Mouse (Mus musculus) brain, embryonic 14.5 days (tissue): ENCODE measurements at regions not wholly inside any gene's neighbourhood (a gene's known extent, or its start where the extent isn't known, plus 50 kb on each side); places are given as distances from the start of the nearest gene placed in this dataset.

Experiments
- DNase-seq: peaks from one replicate; pipeline ENCODE4 v3.0.0-alpha.2; 2011; ENCODE audit warnings: low read depth
- CTCF ChIP-seq: fragments of 200-500 bp; IDR thresholded peaks from 2 replicates; pipeline ENCODE4 v1.5.1; 2012; ENCODE audit warnings: inconsistent platforms, mild to moderate bottlenecking, moderate library complexity, borderline replicate concordance; ENCODE audit not compliant: insufficient read depth, insufficient read length; ENCODE audit errors: extremely low read depth
- POLR2A ChIP-seq: fragments of 200-500 bp; IDR thresholded peaks from 2 replicates; pipeline ENCODE4 v1.6.1; 2012; ENCODE audit warnings: mild to moderate bottlenecking, inconsistent platforms, borderline replicate concordance; ENCODE audit not compliant: poor library complexity, insufficient read depth, insufficient read length, severe bottlenecking; ENCODE audit errors: extremely low read depth

DNA sequence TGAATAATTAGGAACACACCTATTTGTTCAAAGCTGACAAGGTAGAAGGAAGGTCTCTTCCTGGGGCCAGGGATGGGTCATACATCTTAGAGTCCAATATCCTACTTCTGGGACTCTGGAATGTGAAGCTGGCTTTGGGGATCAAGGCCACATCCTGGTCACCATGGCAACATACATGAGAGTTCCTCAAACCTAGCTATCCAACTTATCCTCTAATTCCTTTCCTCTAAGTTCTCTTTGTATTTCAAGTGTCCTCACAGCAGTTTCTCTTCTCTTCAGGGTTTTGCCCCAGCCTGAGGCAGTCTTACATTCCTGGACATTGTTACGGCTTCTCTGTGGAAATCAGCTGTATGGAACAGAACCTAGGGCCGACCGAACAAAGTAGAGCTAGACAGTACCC is 97.0 kb upstream of the Nxt1 start:
- no peak for DNase-seq
- no peak for TF ChIP-seq CTCF
- TF ChIP-seq POLR2A: no peak

DNA sequence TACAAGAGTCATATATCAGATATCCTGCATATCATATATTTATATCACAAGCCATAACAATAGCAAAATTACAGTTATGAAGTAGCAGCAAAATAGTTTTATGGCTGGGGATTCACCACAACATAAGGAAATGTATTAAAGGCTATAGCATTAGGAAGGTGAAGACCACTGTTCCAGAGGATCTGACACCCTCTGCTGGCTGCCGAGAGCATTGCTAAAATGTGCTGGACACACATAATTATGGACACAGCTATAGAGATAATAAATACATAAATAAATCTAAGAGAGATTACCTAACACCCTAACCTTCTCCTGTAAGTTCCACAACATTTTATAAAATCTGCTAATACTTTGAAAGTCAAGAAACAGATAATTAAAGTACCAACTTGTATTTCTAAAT is 100.2 kb upstream of the Nxt1 start:
- DNase-seq: peak; percentile 55
- TF ChIP-seq POLR2A (no peak), CTCF (peak; percentile 66; the same call in 1 of the 2 replicates)

DNA sequence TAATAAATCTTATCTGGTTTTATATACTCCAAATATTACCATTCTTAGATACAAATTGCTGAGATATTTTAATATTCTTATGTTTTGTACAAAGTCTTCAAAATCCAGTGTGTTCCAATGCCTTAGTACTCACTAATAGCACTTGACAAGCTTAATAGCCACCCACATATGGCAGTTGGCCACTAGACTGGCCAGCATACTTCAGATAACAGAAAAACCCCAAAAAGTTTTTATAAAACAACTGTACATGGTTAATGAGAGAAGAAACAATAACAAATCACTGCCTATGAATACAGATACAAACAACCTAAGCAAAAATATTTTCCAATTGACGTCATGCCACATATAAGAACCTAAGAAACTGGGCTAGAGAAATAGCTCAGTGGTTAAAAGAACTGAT is 100.8 kb upstream of the Nxt1 start:
- TF ChIP-seq POLR2A: no peak
- TF ChIP-seq CTCF: no peak
- DNase-seq: no peak

DNA sequence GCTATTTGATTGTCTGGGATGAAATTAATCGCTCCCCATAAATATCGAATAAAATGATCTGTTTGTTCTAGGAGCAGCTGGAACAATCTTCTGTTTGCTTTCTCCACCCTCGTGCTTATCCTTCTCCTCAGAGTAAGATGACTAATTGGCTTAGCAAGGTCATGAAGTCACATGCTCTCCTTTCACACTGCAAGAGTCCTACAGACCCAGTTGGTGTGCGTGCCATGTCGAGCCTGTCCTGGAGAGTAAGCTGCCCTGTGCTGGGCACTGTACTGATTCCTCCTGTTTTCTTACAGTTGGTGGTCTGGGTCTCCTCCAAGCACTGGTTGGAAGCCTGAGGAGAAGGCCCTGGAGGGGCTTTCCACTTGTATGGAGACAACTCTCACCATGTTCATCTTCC is 101.4 kb upstream of the Nxt1 start:
- TF ChIP-seq POLR2A: no peak
- no peak for TF ChIP-seq CTCF
- DNase-seq: no peak

GRCm38 (mm10) chr2:148567930-148568481 is 104.4 kb upstream of the Nxt1 start:
- no peak for TF ChIP-seq POLR2A
- no peak for TF ChIP-seq CTCF
- DNase-seq: no peak

DNA sequence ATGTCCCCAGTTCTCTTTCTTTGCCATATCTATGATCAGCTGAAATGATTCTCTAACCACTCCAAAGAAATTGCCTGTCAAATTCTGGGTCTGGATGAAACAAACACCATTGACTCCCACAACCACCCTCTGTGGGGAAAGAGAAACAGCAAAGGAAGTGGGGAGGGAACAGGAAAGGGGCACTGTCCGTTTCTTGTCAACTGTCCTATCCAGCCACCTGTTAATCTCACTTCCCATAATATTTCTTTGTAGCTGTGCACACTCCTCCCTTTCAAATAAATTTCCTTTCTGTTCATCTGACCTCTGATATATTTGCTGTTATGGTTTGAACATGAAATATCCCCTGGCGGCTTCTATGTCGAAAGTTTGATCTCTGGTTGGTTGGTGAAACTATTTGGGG is 109.0 kb upstream of the Nxt1 start:
- DNase-seq: no peak
- no peak for TF ChIP-seq CTCF
- no peak for TF ChIP-seq POLR2A

DNA sequence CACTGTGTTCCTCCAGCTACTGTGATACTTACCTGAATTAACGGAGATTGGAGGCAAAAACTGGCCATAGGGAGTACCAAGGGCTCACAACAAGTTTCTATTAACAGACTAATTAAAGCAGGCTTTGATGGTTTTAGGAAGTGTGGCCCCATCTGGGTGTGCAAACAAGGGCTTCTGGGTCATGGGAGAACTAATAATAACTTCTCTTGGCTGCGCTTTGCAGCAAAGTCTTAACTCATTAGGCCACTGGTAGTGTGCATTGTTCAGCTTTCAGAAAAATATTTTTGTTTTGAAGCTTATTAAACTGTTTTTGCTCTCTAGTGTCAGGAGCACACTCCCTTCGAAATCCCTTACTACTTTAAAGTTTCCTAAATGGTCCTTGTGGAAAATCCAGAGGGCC is 110.4 kb upstream of the Nxt1 start:
- TF ChIP-seq CTCF: no peak
- no peak for TF ChIP-seq POLR2A
- no peak for DNase-seq

DNA sequence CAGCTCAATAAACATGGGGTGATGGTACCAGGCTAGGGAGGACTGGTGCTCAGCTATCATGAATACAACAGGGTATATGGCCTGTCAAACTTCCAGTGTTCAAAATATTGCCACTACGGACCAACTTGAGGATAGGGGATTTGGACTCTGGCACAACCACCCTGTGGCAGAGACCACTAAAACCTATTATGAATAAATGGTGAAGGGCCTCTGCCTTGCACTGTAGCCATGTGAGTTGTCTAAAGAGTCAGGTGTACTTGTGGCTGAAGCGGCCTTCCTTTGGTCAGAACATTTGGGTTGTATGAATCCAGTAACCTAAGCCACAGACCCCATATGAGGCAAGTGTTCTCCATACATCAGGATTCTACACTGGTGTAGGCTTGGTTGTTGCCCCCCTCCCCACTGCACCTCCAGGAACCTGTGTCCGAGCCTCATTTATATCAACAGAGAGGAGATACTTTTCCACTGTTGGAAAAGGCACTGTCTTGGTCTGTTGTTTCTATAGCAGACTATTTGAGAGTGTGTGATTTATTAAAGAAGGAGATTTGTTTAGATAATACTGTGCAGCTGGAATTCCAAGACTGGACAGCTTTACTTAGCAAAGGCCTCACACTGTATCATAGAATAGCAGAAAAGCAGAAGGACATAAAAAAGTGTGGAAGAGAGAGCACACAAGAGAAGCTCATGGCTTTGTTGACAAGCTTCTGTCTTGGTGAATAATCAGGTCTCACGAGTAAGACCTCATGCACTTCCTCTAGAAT is 112.2 kb upstream of the Nxt1 start:
- no peak for DNase-seq
- TF ChIP-seq CTCF (no peak), POLR2A (no peak)

DNA sequence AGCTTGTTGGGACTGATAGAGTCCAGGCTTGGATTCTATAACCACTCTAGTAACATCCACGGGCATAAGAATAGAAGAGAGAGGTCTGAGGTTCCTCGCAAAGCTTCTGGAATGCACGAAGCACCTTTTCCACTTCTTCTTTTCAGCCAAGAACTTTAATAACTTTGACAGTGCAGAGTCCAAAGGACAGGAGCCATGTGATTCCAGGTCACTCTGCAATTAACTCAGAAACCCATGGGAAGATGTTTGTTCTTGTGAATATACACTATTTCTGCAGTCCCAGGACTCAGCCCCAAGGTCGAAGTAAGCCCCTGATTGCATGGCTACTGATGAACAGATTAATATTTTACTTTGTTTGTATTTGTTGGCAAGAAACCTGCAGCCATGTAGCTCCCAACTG is 113.0 kb upstream of the Nxt1 start:
- no peak for TF ChIP-seq CTCF
- TF ChIP-seq POLR2A: no peak
- no peak for DNase-seq

DNA sequence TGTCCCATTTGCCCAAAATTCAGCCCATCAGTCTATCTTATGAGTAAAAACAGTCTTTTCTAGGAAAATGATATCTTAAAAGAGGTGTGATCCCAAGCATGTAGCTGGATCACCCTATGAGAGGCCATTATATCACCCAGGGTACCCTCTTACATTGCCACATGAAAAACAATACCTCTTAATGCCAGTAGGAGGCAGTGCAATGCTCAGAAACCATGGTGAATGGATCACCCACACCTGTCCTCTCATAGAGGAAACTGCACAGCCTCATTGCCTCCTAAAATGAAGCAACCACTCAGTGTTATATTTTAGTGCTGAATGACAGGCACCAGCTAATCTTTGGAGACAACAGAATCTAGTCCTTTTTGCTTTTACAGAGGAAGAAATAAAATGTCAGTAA is 114.0 kb upstream of the Nxt1 start:
- 0 out of 2 replicates have a peak, but pooled peaks have one; percentile 3 for TF ChIP-seq CTCF
- no peak for TF ChIP-seq POLR2A
- no peak for DNase-seq

DNA sequence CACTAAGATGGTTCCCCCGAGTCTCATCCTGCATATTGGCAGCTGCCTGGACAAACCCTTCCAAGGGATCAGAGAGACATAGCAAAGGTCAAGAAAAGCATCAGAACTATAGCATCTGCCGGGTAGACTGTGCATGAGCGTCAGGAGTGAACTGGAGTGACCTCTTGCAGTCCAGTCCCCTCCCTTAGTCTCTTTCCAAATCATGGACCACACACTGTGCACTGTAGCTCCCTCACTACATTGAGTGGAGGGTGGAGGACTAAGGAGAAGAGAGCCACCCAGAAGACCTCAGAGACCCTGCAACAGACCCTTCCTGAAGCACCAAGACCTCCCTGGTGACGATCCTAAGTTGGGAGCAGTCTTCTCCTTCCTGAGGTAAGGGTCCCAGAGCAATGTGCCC is 107.8 kb upstream of the Cd93 start:
- no peak for TF ChIP-seq POLR2A
- no peak for TF ChIP-seq CTCF
- DNase-seq: no peak

DNA sequence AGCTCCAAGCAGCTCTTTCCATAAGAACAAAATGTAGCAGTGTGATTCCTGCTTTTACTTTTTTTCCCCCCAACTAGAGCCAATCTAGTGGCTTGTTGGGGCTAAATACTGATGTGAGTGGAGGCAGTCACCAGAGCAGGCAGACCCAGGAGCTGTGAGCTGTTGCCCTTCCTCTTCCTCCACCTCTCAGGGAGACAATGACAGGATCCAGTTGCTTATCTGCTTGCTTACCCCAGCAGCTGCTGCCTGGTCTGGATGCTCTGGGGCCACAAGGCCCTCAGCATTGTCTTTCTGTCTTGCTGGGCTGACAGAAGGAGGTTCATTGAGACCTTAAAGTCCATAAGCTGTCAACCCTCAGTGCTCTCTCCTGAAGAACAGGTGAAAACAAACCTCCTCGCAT is 106.3 kb upstream of the Cd93 start:
- no peak for DNase-seq
- TF ChIP-seq CTCF (no peak), POLR2A (no peak)
